Mouse (Mus musculus) hindbrain, embryonic 10.5 days (tissue): Measurements from ENCODE around the gene Nme1. TPM values are rescaled to one million over a fixed set of nuclear protein-coding genes. Genes with fewer than 3 reads are reported as not detected.
"Not testable (repeated sequence)": the region's sequence is repeated elsewhere in the genome, so short reads cannot be mapped to it uniquely, and the experiment has no call there.

ENCODE experiments used
- DNase-seq: peaks from one replicate; pipeline ENCODE4 v3.0.0-alpha.2; 2017; ENCODE audit warnings: low spot score
- H3K27ac ChIP-seq: fragments of 300-500 bp; sonication (generic); 2 replicates; pipeline ENCODE4 v1.5.1; 2016; ENCODE audit warnings: mild to moderate bottlenecking, moderate library complexity
- H3K27me3 ChIP-seq: fragments of 300-500 bp; sonication (generic); 2 replicates; pipeline ENCODE4 v1.6.1; 2016; ENCODE audit warnings: mild to moderate bottlenecking; ENCODE audit not compliant: poor library complexity, insufficient read depth, severe bottlenecking
- H3K36me3 ChIP-seq: fragments of 300-500 bp; sonication (generic); 2 replicates; pipeline ENCODE4 v1.6.1; 2016; ENCODE audit warnings: mild to moderate bottlenecking, moderate library complexity
- H3K4me1 ChIP-seq: fragments of 300-500 bp; sonication (generic); replicated peaks from 2 replicates; pipeline ENCODE4 v1.6.1; 2016; ENCODE audit warnings: mild to moderate bottlenecking
- H3K4me3 ChIP-seq: fragments of 300-500 bp; sonication (generic); 2 replicates; pipeline ENCODE4 v1.5.1; 2016; ENCODE audit warnings: mild to moderate bottlenecking, moderate library complexity
- H3K9me3 ChIP-seq: fragments of 300-500 bp; sonication (generic); 2 replicates; pipeline ENCODE4 v1.6.1; 2016; ENCODE audit warnings: mild to moderate bottlenecking, moderate library complexity
- WGBS: fragments of 180-500 bp; shearing (Covaris S2); methylation state at CpG from one replicate; pipeline ENCODE4 v1.1.7; 2016; 5-methylcytosine and 5-hydroxymethylcytosine counted together
- polyA plus RNA-seq: library from polyadenylated mRNA; unstranded; fragments of >200 nt; fragmentation: Nextera tagmentation; extraction: Ambion mirVana; gene quantifications from 2 replicates; pipeline ENCODE4 v1.2.1, GENCODE M21; 2016

Gene Nme1
- polyA plus RNA-seq, 1 experiment from 2014 or later, result 314 TPM

DNA sequence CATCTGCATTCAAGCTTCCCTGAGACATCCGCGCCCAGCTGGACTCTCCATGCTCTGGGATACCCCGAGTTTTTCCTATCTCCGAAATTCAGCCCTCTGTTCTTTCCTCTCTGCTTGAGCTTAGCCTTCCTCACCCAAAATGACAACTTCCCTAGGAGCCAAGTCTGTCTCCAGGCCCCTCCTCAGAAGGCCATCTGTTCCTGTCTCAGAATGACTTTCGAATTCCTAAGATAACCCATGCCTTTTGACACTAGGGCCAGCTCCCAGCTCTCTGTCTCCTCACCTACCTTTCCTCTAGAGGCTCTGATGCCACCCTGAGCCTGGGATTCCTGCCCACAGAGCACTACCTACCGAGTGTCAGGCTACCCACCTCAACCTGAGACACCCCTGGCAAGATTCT, 12.2 kb downstream of the Nme1 start, which contains the start of gene Nme2:
TSS of gene Nme2 (minus strand) at position 101 of the 400 bp plus-strand sequence.
- H3K27me3 ChIP-seq, result no peaks in the 10 kb centered on the region
- H3K36me3 ChIP-seq, result peaks cover 71% of the 10 kb centered on the region
- 5% methylated on average over 6 of the region's 6 CpGs for WGBS
- DNase-seq, result no peak
- peak within 1 kb of the TSS; percentile 94 for H3K27ac ChIP-seq
- H3K4me1 ChIP-seq, result peaks cover 47% of the 10 kb centered on the region
- H3K4me3 ChIP-seq, result peak within 1 kb of the TSS; percentile 61
- no peaks in the 10 kb centered on the region for H3K9me3 ChIP-seq

DNA sequence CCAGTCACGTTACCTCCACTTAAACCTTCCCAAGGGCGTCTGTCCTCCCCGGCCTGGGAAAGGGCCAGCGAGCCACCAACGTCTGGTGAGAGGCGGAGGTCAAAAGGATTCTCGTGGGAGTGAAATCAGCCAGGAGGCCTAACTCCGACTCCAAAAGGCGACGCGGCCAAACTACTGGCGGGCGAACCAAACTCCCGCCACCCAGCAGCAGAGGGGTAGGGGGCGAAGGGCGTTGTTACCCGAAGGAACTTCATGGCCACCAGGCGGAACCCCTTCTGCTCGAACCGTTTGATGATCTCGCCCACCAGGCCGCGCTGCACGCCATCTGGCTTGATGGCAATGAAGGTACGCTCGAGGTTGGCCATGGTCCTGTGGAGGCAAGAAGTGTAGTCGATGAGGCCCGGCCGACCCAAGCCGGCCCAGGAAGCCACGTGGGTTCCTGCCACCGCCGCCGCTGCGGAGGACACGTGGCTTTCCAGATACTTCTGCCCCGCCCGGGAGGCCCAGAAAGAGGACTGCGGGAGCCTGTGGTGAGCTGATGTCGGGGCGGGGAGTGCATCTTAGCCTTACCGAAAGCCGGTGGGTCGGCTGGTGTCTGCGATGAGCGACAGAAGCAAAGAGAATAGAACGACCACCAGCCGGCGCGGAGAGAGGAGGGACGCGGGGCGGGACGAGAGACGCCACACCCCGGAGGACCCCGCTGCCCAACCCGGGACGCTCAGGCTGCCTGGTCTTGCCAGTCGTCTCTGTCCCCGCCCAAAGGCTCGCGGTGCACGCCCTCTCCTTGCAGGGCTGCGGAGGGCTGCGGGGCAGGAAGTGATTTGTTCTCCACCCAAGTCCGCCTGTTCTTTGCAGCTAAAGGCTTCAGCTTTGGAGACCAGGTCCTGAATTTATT, 12.8 kb downstream of the Nme1 start:
- H3K36me3 ChIP-seq, result peaks cover 71% of the 10 kb centered on the region
- H3K27me3 ChIP-seq, result no peaks in the 10 kb centered on the region
- DNase-seq, result peak; percentile 94
- H3K4me1 ChIP-seq, result peaks cover 47% of the 10 kb centered on the region
- H3K9me3 ChIP-seq, result no peaks in the 10 kb centered on the region
- H3K27ac ChIP-seq, result peak overlapping the region; percentile 94
- H3K4me3 ChIP-seq, result peak overlapping the region; percentile 61
- under 1% methylated on average over 67 of the region's 67 CpGs for WGBS

DNA sequence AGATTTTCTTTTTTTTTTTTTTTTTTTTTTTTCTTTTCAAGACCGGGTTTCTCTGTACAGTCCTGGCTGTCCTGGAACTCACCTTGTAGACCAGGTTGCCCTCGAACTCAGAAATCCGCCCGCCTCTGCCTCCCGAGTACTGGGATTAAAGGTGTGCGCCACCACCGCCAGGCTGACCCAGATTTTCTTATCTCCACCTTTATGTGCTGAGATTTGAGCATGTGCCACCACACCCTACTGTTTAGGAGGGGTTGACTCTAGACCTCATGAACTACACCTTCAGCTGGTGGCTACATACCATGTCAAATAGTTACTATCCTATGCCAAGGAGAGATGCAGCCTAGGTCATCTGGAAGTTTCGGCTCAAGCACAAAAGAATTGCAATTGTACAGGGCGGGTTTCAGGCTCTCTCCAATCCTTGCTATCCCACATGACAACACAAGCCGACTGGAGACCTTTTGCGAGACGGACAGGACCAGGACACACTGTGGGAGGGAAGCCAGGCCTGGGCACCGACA, 13.5 kb downstream of the Nme1 start:
- WGBS, result 45% methylated on average over 13 of the region's 13 CpGs
- H3K27ac ChIP-seq, result peak overlapping the region; percentile 94
- no peak for DNase-seq
- peaks cover 47% of the 10 kb centered on the region for H3K4me1 ChIP-seq
- H3K4me3 ChIP-seq, result peak overlapping the region; percentile 61
- H3K9me3 ChIP-seq, result no peaks in the 10 kb centered on the region
- peaks cover 71% of the 10 kb centered on the region for H3K36me3 ChIP-seq
- no peaks in the 10 kb centered on the region for H3K27me3 ChIP-seq

DNA sequence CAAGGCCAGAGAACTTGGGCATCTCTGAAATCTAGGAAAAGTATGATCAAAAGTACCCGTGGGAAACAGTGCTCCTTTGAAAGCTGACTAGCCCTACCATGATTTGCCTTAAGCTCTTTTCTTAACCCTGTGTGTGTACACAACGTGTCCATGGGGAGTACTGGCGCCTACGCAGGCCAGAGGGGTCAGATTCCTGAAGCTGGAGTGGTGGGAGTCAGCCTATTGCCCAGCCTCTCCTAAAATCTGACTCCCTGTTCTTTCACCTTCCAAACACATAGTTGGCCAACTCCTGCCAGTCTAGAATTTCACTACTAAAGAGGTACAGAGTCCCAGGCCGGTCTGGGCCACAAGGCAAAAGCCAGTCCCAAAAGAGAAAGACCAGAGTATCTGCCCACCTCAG, 15.9 kb downstream of the Nme1 start:
- Histone ChIP-seq H3K36me3 (peaks cover 69% of the 10 kb centered on the region), H3K4me3 (no peak overlapping the region), H3K4me1 (peaks cover 47% of the 10 kb centered on the region), H3K27ac (no peak overlapping the region), H3K27me3 (no peaks in the 10 kb centered on the region), H3K9me3 (no peaks in the 10 kb centered on the region)
- 63% methylated on average over 5 of the region's 5 CpGs for WGBS
- DNase-seq, result peak; percentile 14

DNA sequence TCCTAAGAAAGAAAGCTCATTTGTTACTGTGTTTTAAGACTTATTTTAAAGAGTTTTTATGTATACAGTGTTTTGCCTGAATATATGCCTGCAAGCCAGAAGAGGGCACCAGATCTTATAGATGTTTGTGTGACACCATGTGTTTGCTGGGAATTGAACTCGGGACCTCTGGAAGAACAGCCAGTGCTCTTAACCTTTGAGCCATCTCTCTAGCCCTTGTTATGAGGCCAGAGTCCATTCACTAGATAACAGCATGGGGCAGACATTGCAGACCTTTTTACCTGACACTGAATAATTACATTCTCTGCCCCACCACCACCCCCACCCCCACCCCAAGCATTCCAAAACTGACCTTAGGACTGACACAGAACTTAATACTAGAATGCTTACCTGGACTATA, 18.3 kb downstream of the Nme1 start:
- WGBS, result 89% methylated on average over 1 of the region's 1 CpGs
- Histone ChIP-seq H3K4me3 (no peak overlapping the region), H3K27me3 (no peaks in the 10 kb centered on the region), H3K36me3 (peaks cover 73% of the 10 kb centered on the region), H3K4me1 (peaks cover 29% of the 10 kb centered on the region), H3K27ac (no peak overlapping the region), H3K9me3 (no peaks in the 10 kb centered on the region)
- no peak for DNase-seq

DNA sequence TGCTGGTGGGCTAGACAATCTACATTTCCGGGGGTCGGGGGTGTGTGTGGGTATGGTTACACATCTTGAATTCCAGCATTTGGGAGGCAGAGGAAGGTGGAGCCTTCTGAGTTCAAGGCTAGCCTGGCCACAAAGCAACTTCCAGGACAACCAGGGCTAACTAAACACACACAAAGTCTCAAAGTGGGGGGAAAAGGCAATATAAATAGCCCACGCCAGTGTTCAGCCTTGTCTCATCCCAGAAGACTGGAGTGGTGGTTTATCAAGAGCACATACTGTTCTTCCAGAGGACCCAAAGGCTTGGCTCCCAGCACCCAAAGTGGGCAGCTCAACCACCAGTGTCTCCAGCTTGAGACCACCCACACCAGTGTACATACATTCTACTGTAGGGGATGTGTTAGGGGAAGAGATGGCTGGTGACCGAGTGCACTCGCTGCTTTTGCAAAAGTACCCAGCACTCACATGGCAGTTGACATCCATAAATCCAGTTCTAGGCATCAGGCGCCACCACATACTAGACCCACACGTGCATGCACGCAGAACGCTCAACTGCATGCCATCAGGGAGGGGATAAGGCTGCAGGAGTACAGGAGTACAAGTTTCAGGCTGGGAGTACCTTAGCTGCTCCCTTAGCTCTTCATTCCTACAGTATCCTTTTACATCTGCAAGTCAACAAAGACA, 19.3 kb downstream of the Nme1 start:
- peaks cover 77% of the 10 kb centered on the region for H3K36me3 ChIP-seq
- H3K4me1 ChIP-seq, result peaks cover 21% of the 10 kb centered on the region
- WGBS, result 94% methylated on average over 9 of the region's 9 CpGs

DNA sequence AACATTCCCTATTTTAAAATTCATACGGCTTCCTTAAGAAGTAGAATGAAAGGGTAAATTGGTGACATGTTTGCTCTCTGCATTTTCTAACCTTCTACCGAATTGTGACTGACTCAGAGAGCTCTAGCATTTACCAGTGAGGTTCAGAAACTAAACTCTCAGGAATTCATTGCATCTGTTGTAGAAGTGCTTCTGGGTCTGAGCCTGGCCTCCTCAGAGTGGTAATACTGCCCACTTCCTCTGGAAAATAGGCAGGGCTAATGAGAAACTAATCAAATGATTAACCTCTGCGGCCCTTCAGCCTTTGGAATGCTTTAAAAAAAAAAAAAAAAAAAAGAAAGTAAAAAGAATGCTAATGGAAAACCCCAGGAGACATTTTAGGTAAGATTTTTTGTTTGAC, 23.3 kb downstream of the Nme1 start:
- Histone ChIP-seq H3K4me1 (no peaks in the 10 kb centered on the region), H3K4me3 (no peak overlapping the region), H3K9me3 (no peaks in the 10 kb centered on the region), H3K27me3 (no peaks in the 10 kb centered on the region), H3K36me3 (peaks cover 71% of the 10 kb centered on the region), H3K27ac (no peak overlapping the region)
- DNase-seq, result no peak
- 80% methylated on average over 3 of the region's 3 CpGs for WGBS

More for the DNA sequence above, 19.3 kb downstream of the Nme1 start:
- Histone ChIP-seq H3K4me3 (no peak overlapping the region), H3K27me3 (no peaks in the 10 kb centered on the region), H3K27ac (no peak overlapping the region), H3K9me3 (no peaks in the 10 kb centered on the region)
- DNase-seq, result no peak

DNA sequence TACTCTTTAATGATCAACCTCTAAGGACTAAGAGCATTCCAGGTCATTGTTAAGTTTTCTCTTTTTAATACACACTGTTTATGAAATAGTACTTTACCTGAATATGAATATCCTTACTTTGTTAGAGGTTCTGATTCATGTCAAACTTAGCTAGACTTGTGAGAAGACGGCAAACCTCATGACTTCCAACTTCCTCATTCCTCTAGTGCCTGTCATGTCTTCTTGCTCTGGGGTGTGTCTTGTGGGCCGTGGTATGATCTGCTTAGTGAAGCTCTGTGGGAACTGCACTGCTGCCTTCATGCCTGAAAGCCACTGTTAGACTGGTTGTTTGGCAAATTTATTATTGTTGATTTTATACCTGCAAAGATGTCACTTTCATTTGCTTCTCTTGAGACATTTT, 27.4 kb downstream of the Nme1 start:
- no peak for DNase-seq
- WGBS, result 96% methylated on average over 2 of the region's 2 CpGs
- Histone ChIP-seq H3K27me3 (no peaks in the 10 kb centered on the region), H3K27ac (no peak overlapping the region), H3K36me3 (peaks cover 84% of the 10 kb centered on the region), H3K4me3 (no peak overlapping the region), H3K4me1 (no peaks in the 10 kb centered on the region), H3K9me3 (no peaks in the 10 kb centered on the region)

DNA sequence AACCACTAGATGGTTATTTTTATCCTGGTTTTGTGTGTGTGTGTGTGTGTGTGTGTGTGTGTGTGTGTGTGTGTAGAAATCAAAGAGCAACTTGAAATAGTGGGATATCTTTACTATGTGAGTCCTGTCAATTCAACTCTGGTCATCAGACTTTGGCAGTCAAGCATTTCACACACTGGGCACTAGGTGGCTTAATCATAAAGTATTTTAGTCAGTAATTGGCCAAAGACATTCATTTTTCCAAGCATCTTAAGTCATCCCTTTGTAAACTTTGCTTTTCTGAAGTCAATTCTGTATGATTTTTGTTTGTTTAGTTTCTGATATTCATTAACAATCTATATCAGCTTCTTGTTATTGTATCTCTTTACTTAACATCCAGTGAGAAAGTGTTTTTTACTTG, 39.2 kb downstream of the Nme1 start:
- no peak overlapping the region for H3K27ac ChIP-seq
- no peak for DNase-seq
- H3K27me3 ChIP-seq, result no peaks in the 10 kb centered on the region
- H3K4me1 ChIP-seq, result no peaks in the 10 kb centered on the region
- peaks cover 98% of the 10 kb centered on the region for H3K36me3 ChIP-seq
- no peak overlapping the region for H3K4me3 ChIP-seq
- no peaks in the 10 kb centered on the region for H3K9me3 ChIP-seq

DNA sequence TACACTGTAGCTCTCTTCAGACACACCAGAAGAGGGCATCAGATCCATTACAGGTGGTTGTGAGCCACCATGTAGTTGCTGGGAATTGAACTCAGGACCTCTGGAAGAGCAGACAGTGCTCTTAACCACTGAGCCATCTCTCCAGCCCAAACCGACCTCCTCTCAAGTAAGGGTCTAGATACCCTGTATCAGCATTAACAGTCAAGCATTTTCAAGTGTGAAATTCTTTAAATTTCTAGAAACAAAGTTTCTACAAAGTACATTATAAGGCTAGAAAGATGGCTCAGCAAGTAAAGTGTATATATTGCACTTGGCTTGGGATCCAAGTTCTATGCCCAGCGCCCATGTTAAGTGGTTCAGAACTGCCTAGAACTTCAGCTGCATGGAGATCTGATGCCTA, 53.3 kb downstream of the Nme1 start:
- peaks cover 99% of the 10 kb centered on the region for H3K36me3 ChIP-seq
- not testable (repeated sequence) for DNase-seq
- 93% methylated on average over 2 of the region's 2 CpGs for WGBS

DNA sequence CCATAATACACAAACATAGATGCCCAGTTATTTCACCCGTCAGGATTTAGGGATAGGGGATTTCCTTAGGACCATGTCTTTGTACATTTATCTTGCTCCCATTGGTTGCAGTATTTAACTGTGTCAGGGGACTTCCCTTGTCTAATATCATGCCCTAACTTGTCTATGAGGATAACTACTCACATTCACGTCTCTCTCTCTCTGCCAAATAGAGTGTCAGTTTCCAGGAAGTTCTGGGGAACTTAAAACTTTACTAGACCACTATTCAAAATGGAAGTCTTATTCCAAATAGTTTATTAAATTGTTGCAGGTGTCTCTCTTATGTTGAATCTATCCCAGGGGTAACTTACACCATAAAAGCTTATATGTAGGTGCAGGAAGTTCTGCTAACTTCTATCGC, 56.7 kb downstream of the Nme1 start:
- H3K9me3 ChIP-seq, result no peaks in the 10 kb centered on the region
- no peaks in the 10 kb centered on the region for H3K27me3 ChIP-seq
- peaks cover 100% of the 10 kb centered on the region for H3K36me3 ChIP-seq
- no peak overlapping the region for H3K27ac ChIP-seq
- no peaks in the 10 kb centered on the region for H3K4me1 ChIP-seq
- no peak overlapping the region for H3K4me3 ChIP-seq
- WGBS, result 91% methylated on average over 3 of the region's 3 CpGs
- DNase-seq, result no peak

More for the DNA sequence above, 53.3 kb downstream of the Nme1 start:
- H3K27ac ChIP-seq, H3K9me3 ChIP-seq, H3K27me3 ChIP-seq, H3K4me1 ChIP-seq, H3K4me3 ChIP-seq: not testable (repeated sequence)

DNA sequence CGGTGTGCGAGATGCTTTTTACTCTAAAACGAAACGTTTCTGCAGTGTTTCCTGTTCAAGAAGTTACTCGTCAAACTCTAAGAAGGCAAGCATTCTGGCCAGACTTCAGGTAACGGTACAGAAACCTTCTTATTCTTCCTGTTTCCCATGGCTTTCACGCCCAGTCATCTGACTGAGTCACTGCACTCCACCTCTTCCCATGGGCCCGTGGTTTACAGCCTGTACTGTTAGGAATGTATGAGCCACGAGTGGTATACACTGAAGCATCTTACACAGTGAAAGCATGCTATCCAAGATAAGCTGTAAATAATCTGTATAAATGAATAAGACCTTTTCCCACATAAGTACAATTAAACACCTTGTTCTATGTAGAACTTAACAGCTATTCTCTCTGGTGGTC, 59.5 kb downstream of the Nme1 start:
- no peak for DNase-seq
- H3K27me3 ChIP-seq, result no peaks in the 10 kb centered on the region
- no peak overlapping the region for H3K27ac ChIP-seq
- H3K4me1 ChIP-seq, result no peaks in the 10 kb centered on the region
- no peak overlapping the region for H3K4me3 ChIP-seq
- H3K9me3 ChIP-seq, result no peaks in the 10 kb centered on the region
- peaks cover 97% of the 10 kb centered on the region for H3K36me3 ChIP-seq
- WGBS, result 92% methylated on average over 9 of the region's 9 CpGs

DNA sequence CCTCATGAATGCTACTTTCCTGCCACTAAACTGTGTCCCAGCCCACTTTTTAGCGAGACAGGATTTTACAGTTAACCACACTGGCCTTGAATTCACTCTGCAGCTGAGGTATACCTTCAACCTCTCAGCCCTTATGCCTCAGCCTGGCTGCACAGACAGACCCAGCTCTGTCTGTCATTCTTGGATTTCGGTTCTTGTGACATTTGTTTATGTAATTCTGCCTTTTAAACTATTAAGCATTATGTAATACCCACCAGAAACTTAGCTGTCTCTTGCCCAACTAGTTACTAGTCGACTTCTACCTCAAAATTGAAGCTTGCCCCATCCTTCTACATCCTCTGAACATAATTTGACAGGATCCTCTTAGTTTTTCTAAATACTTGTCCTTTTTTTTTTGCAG, 60.5 kb downstream of the Nme1 start:
- WGBS, result 87% methylated on average over 3 of the region's 3 CpGs
- Histone ChIP-seq H3K36me3 (peaks cover 93% of the 10 kb centered on the region), H3K27me3 (no peaks in the 10 kb centered on the region), H3K4me1 (no peaks in the 10 kb centered on the region), H3K27ac (no peak overlapping the region), H3K9me3 (no peaks in the 10 kb centered on the region), H3K4me3 (no peak overlapping the region)
- no peak for DNase-seq
